Mouse (Mus musculus) heart, embryonic 11.5 days (tissue): ENCODE measurements around the gene Pogk. TPM values are rescaled to one million over a fixed set of nuclear protein-coding genes. Genes with fewer than 3 reads are reported as not detected.
A peak's percentile ranks its signal among the peaks of the same experiment; 100 is the strongest.

Experiments
- ATAC-seq: fragments of 200-750 bp; cut with Nextera tagmentation; replicated peaks from 2 replicates; pipeline ENCODE4 v1.8.0; 2017; ENCODE audit warnings: moderate library complexity; ENCODE audit not compliant: insufficient number of reproducible peaks, low FRiP score, low TSS enrichment
- H3K27ac ChIP-seq: fragments of 300-500 bp; sonication (generic); 2 replicates; pipeline ENCODE4 v1.5.1; 2014; ENCODE audit warnings: mild to moderate bottlenecking, low read depth, low read length
- H3K27me3 ChIP-seq: fragments of 300-500 bp; sonication (generic); 2 replicates; pipeline ENCODE4 v1.6.1; 2014; ENCODE audit warnings: mild to moderate bottlenecking, low read length, mixed read lengths; ENCODE audit not compliant: control insufficient read depth, insufficient read depth
- H3K36me3 ChIP-seq: fragments of 300-500 bp; sonication (generic); 2 replicates; pipeline ENCODE4 v1.6.1; 2014; ENCODE audit warnings: mild to moderate bottlenecking, low read length, moderate library complexity, mixed read lengths; ENCODE audit not compliant: control insufficient read depth, insufficient read depth
- H3K4me1 ChIP-seq: fragments of 300-500 bp; sonication (generic); 2 replicates; pipeline ENCODE4 v1.6.1; 2014; ENCODE audit warnings: low read length; ENCODE audit not compliant: control insufficient read depth, insufficient read depth
- H3K4me2 ChIP-seq: fragments of 300-500 bp; sonication (generic); 2 replicates; pipeline ENCODE4 v1.6.1; 2014; ENCODE audit warnings: mild to moderate bottlenecking, moderate library complexity
- H3K4me3 ChIP-seq: fragments of 300-500 bp; sonication (generic); 2 replicates; pipeline ENCODE4 v1.5.1; 2014; ENCODE audit warnings: low read depth, low read length
- H3K9ac ChIP-seq: fragments of 300-500 bp; sonication (generic); 2 replicates; pipeline ENCODE4 v1.6.1; 2014; ENCODE audit warnings: mild to moderate bottlenecking, low read depth, low read length, moderate library complexity
- H3K9me3 ChIP-seq: fragments of 300-500 bp; sonication (generic); replicated peaks from 2 replicates; pipeline ENCODE4 v1.6.1; 2016; ENCODE audit warnings: low read length; ENCODE audit not compliant: control insufficient read depth
- WGBS: fragments of 180-500 bp; shearing (Covaris S2); extraction: QIAGEN DNeasy Blood & Tissue Kit; methylation state at CpG from one replicate; pipeline ENCODE4 v1.1.7; 2014; ENCODE audit not compliant: insufficient replicate concordance; 5-methylcytosine and 5-hydroxymethylcytosine counted together
- polyA plus RNA-seq: library from polyadenylated mRNA; unstranded; fragments of >200 nt; fragmentation: Nextera tagmentation; extraction: Ambion mirVana; gene quantifications from 2 replicates; pipeline ENCODE4 v1.2.1, GENCODE M21; 2014

The Pogk gene
- 13.0 and 15.4 TPM in 2 replicates for polyA plus RNA-seq

GRCm38 (mm10) chr1:166409701-166410220 is at the start of gene Pogk:
Gene Pogk, minus strand, starts transcription at chr1:166409863.
- Histone ChIP-seq H3K4me2 (peak within 1 kb of the TSS; percentile 80), H3K4me1 (peaks cover 14% of the 10 kb centered on the region)

GRCm38 (mm10) chr1:166441992-166442391 is 32.3 kb upstream of the Pogk start:
- ATAC-seq = no peak
- Histone ChIP-seq H3K9ac (no peak overlapping the region), H3K9me3 (no peaks in the 10 kb centered on the region), H3K36me3 (no peaks in the 10 kb centered on the region), H3K27me3 (no peaks in the 10 kb centered on the region), H3K4me3 (no peak overlapping the region), H3K27ac (no peak overlapping the region), H3K4me2 (no peak overlapping the region), H3K4me1 (no peaks in the 10 kb centered on the region)
- WGBS = 83% methylated on average over 3 of the region's 3 CpGs

More at GRCm38 (mm10) chr1:166409701-166410220, at the start of gene Pogk:
- peak; percentile 91 for ATAC-seq
- Histone ChIP-seq H3K9ac (peak within 1 kb of the TSS; percentile 85), H3K4me3 (peak within 1 kb of the TSS; percentile 64), H3K36me3 (peaks cover 6% of the 10 kb centered on the region), H3K9me3 (peaks cover 6% of the 10 kb centered on the region; the same call in 1 of the 2 replicates), H3K27ac (peak within 1 kb of the TSS; percentile 32), H3K27me3 (no peaks in the 10 kb centered on the region)
- 7% methylated on average over 48 of the region's 49 CpGs for WGBS

GRCm38 (mm10) chr1:166439426-166439825 is 29.8 kb upstream of the Pogk start:
- no peak overlapping the region for H3K4me3 ChIP-seq
- no peak for ATAC-seq
- no peaks in the 10 kb centered on the region for H3K36me3 ChIP-seq
- H3K4me2 ChIP-seq = no peak overlapping the region
- H3K4me1 ChIP-seq = no peaks in the 10 kb centered on the region
- H3K27me3 ChIP-seq = no peaks in the 10 kb centered on the region
- H3K27ac ChIP-seq = no peak overlapping the region
- no peak overlapping the region for H3K9ac ChIP-seq
- 63% methylated on average over 6 of the region's 6 CpGs for WGBS
- H3K9me3 ChIP-seq = no peaks in the 10 kb centered on the region

GRCm38 (mm10) chr1:166429809-166430431 is 20.3 kb upstream of the Pogk start:
- no peak for ATAC-seq
- Histone ChIP-seq H3K4me1 (no peaks in the 10 kb centered on the region), H3K4me2 (no peak overlapping the region), H3K27me3 (no peaks in the 10 kb centered on the region), H3K4me3 (no peak overlapping the region), H3K9ac (no peak overlapping the region), H3K9me3 (no peaks in the 10 kb centered on the region), H3K36me3 (no peaks in the 10 kb centered on the region), H3K27ac (no peak overlapping the region)
- 45% methylated on average over 10 of the region's 10 CpGs for WGBS

GRCm38 (mm10) chr1:166429053-166429452 is 19.4 kb upstream of the Pogk start:
- no peak overlapping the region for H3K4me3 ChIP-seq
- no peak overlapping the region for H3K27ac ChIP-seq
- no peaks in the 10 kb centered on the region for H3K9me3 ChIP-seq
- WGBS = 73% methylated on average over 3 of the region's 3 CpGs
- no peaks in the 10 kb centered on the region for H3K4me1 ChIP-seq
- no peaks in the 10 kb centered on the region for H3K27me3 ChIP-seq
- no peak overlapping the region for H3K9ac ChIP-seq
- no peak overlapping the region for H3K4me2 ChIP-seq
- ATAC-seq = no peak
- H3K36me3 ChIP-seq = no peaks in the 10 kb centered on the region

GRCm38 (mm10) chr1:166412266-166412665 is 2.6 kb upstream of the Pogk start:
- Histone ChIP-seq H3K27ac (no peak overlapping the region), H3K27me3 (no peaks in the 10 kb centered on the region), H3K36me3 (no peaks in the 10 kb centered on the region), H3K4me1 (peaks cover 7% of the 10 kb centered on the region; the same call in 1 of the 2 replicates), H3K9me3 (peaks cover 6% of the 10 kb centered on the region; the same call in 1 of the 2 replicates), H3K9ac (no peak overlapping the region), H3K4me3 (no peak overlapping the region), H3K4me2 (no peak overlapping the region)
- ATAC-seq = no peak
- WGBS = 88% methylated on average over 3 of the region's 3 CpGs

GRCm38 (mm10) chr1:166411541-166411940 is 1.9 kb upstream of the Pogk start:
- no peak for ATAC-seq
- no peak overlapping the region for H3K4me3 ChIP-seq
- 87% methylated on average over 1 of the region's 1 CpGs for WGBS
- peaks cover 7% of the 10 kb centered on the region; the same call in 1 of the 2 replicates for H3K4me1 ChIP-seq
- H3K9ac ChIP-seq = no peak overlapping the region
- no peaks in the 10 kb centered on the region for H3K27me3 ChIP-seq
- H3K4me2 ChIP-seq = no peak overlapping the region
- no peaks in the 10 kb centered on the region for H3K36me3 ChIP-seq
- H3K27ac ChIP-seq = no peak overlapping the region
- H3K9me3 ChIP-seq = peaks cover 6% of the 10 kb centered on the region; the same call in 1 of the 2 replicates

GRCm38 (mm10) chr1:166409177-166409700 is 424 bp downstream of the Pogk start:
- peaks cover 6% of the 10 kb centered on the region for H3K36me3 ChIP-seq
- H3K4me1 ChIP-seq = peaks cover 14% of the 10 kb centered on the region
- peak overlapping the region; percentile 64 for H3K4me3 ChIP-seq
- H3K9me3 ChIP-seq = peaks cover 6% of the 10 kb centered on the region; the same call in 1 of the 2 replicates
- peak overlapping the region; percentile 85 for H3K9ac ChIP-seq
- peak overlapping the region; percentile 80 for H3K4me2 ChIP-seq
- 2% methylated on average over 40 of the region's 45 CpGs for WGBS
- H3K27me3 ChIP-seq = no peaks in the 10 kb centered on the region
- peak overlapping the region; percentile 32 for H3K27ac ChIP-seq
- ATAC-seq = peak; percentile 77
